Mouse (Mus musculus) embryonic facial prominence, embryonic 12.5 days (tissue): ENCODE measurements at regions not wholly inside any gene's neighbourhood (a gene's known extent, or its start where the extent isn't known, plus 50 kb on each side); places are given as distances from the start of the nearest gene placed in this dataset.
"Not testable (repeated sequence)": the region's sequence is repeated elsewhere in the genome, so short reads cannot be mapped to it uniquely, and the experiment has no call there.

Source experiments
- ATAC-seq: fragments of 200-750 bp; cut with Nextera tagmentation; 2 replicates; pipeline ENCODE4 v1.8.0; 2017; ENCODE audit not compliant: insufficient number of reproducible peaks, insufficient read depth, low FRiP score, low TSS enrichment
- H3K27ac ChIP-seq: fragments of 300-500 bp; sonication (generic); 2 replicates; pipeline ENCODE4 v1.5.1; 2016; ENCODE audit warnings: mild to moderate bottlenecking
- H3K27me3 ChIP-seq: fragments of 300-500 bp; sonication (generic); 2 replicates; pipeline ENCODE4 v1.6.1; 2016; ENCODE audit warnings: mild to moderate bottlenecking, moderate library complexity
- H3K36me3 ChIP-seq: fragments of 300-500 bp; sonication (generic); 2 replicates; pipeline ENCODE4 v1.6.1; 2016; ENCODE audit warnings: mild to moderate bottlenecking
- H3K4me1 ChIP-seq: fragments of 300-500 bp; sonication (generic); 2 replicates; pipeline ENCODE4 v1.6.1; 2016
- H3K4me2 ChIP-seq: fragments of 300-500 bp; sonication (generic); replicated peaks from 2 replicates; pipeline ENCODE4 v1.6.1; 2016; ENCODE audit warnings: mild to moderate bottlenecking, moderate library complexity
- H3K4me3 ChIP-seq: fragments of 300-500 bp; sonication (generic); 2 replicates; pipeline ENCODE4 v1.5.1; 2016; ENCODE audit warnings: mild to moderate bottlenecking
- H3K9ac ChIP-seq: fragments of 300-500 bp; sonication (generic); 2 replicates; pipeline ENCODE4 v1.6.1; 2016; ENCODE audit warnings: mild to moderate bottlenecking, moderate library complexity
- H3K9me3 ChIP-seq: fragments of 300-500 bp; sonication (generic); 2 replicates; pipeline ENCODE4 v1.6.1; 2016; ENCODE audit warnings: mild to moderate bottlenecking, moderate library complexity
- WGBS: fragments of 180-500 bp; shearing (Covaris S2); methylation state at CpG from one replicate; pipeline ENCODE4 v1.1.7; 2016; 5-methylcytosine and 5-hydroxymethylcytosine counted together

DNA sequence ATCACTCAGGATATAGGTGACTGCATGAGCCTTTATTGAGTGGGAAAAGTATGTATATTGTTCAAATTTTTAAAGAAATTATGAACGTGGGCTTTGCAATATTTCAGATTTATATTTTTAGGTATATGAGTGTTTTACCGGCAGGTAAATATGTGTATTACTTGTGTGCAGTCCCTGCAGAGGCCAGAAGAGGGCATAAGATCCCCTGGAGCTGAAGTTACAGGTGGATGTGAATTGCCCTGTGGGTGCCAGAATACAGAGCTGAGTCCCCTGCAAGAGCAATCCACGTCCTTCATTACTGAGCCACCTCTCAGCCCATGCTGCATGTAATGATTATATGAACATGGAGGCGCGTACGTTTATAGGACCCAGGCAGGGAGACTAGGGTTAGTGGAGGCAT is 174.8 kb downstream of the Katnal1 start:
- no peak overlapping the region for H3K9ac ChIP-seq
- H3K27ac ChIP-seq: no peak overlapping the region
- no peak for ATAC-seq
- 92% methylated on average over 6 of the region's 6 CpGs for WGBS
- no peak overlapping the region for H3K4me2 ChIP-seq
- H3K27me3 ChIP-seq: no peaks in the 10 kb centered on the region
- H3K4me1 ChIP-seq: peaks cover 7% of the 10 kb centered on the region
- H3K36me3 ChIP-seq: no peaks in the 10 kb centered on the region
- no peak overlapping the region for H3K4me3 ChIP-seq
- 0 out of 2 replicates have a peak, but pooled peaks cover 3% of the 10 kb centered on the region for H3K9me3 ChIP-seq

- no peak overlapping the region for H3K27ac ChIP-seq
- no peaks in the 10 kb centered on the region for H3K36me3 ChIP-seq
- H3K4me1 ChIP-seq: peaks cover 7% of the 10 kb centered on the region
- ATAC-seq: no peak
- no peak overlapping the region for H3K4me3 ChIP-seq
- 79% methylated on average over 4 of the region's 4 CpGs for WGBS
- 0 out of 2 replicates have a peak, but pooled peaks cover 3% of the 10 kb centered on the region for H3K9me3 ChIP-seq
- H3K4me2 ChIP-seq: no peak overlapping the region
- H3K9ac ChIP-seq: no peak overlapping the region
- H3K27me3 ChIP-seq: no peaks in the 10 kb centered on the region
Observed at GRCm38 (mm10) chr5:148753457-148753856, 175.7 kb downstream of the Katnal1 start.

DNA sequence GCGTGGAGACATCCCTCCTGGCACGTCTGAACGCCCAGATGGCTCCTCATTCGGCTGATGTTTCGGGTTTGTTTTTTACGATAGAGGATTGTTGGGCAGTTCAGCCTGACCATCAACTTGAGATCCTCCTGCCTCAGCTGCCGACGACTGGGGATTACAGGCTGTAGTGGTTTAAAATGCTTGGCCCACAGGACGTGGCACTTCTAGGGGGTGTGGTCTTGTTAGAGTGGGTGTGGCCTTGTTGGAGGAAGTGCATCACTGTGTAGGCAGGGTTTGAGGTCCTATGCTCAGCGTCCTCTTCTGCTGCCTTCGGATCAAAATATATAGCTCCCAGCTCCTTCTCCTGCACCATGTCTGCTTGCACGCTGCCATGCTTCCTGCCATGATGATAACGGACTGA is 177.1 kb downstream of the Katnal1 start:
- H3K4me1 ChIP-seq: no peaks in the 10 kb centered on the region
- H3K9me3 ChIP-seq: 0 out of 2 replicates have a peak, but pooled peaks cover 3% of the 10 kb centered on the region
- H3K9ac ChIP-seq: no peak overlapping the region
- H3K36me3 ChIP-seq: no peaks in the 10 kb centered on the region
- no peak overlapping the region for H3K27ac ChIP-seq
- ATAC-seq: no peak
- no peak overlapping the region for H3K4me3 ChIP-seq
- WGBS: 92% methylated on average over 13 of the region's 13 CpGs
- H3K27me3 ChIP-seq: no peaks in the 10 kb centered on the region
- no peak overlapping the region for H3K4me2 ChIP-seq

GRCm38 (mm10) chr5:148750002-148750734 is 179.0 kb downstream of the Katnal1 start:
- no peak overlapping the region for H3K4me2 ChIP-seq
- no peak overlapping the region for H3K27ac ChIP-seq
- no peaks in the 10 kb centered on the region for H3K36me3 ChIP-seq
- H3K27me3 ChIP-seq: no peaks in the 10 kb centered on the region
- ATAC-seq: no peak
- no peaks in the 10 kb centered on the region for H3K9me3 ChIP-seq
- WGBS: 87% methylated on average over 16 of the region's 16 CpGs
- no peak overlapping the region for H3K4me3 ChIP-seq
- H3K4me1 ChIP-seq: no peaks in the 10 kb centered on the region
- no peak overlapping the region for H3K9ac ChIP-seq

DNA sequence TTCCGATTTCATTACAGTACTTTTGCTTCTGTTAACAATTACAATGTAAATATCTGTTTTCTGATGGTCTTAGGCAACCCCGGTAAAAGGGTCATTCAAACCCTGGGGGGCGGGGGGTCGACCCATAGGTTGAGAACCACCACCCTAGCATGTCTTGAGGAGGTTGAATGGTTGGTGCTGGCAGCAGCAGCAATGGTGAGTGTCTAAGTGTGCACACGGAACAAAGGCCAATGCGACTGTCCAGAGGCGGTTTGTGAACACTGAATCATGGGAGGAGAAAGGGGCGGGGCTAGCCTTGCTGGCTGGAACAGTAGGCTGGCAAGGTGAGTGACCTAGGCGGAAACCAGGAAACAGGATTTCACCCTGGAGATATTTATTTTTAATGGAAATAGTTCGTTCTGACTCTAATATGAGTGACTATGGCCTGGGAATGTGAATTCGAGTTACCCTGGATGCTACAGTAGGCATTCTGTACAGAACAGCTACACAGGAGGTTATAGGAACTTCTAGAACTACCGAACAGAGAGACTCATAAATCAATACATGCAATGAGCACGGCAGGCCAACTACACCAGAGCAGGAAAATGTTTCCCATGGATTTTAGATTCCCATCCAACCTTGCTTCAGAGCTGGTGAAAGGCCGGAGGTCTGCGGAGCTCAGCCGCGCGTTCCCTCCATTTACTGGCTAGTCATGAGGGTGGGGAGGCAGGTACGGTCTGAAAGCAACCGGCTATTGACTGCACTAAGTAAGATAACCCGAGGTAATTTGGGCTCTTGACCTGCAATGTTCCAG is 181.0 kb downstream of the Katnal1 start:
- no peaks in the 10 kb centered on the region for H3K4me1 ChIP-seq
- no peaks in the 10 kb centered on the region for H3K27me3 ChIP-seq
- no peak overlapping the region for H3K9ac ChIP-seq
- no peak overlapping the region for H3K4me2 ChIP-seq
- no peak overlapping the region for H3K4me3 ChIP-seq
- no peak overlapping the region for H3K27ac ChIP-seq
- no peaks in the 10 kb centered on the region for H3K9me3 ChIP-seq
- ATAC-seq: no peak
- WGBS: 89% methylated on average over 21 of the region's 21 CpGs
- H3K36me3 ChIP-seq: no peaks in the 10 kb centered on the region

DNA sequence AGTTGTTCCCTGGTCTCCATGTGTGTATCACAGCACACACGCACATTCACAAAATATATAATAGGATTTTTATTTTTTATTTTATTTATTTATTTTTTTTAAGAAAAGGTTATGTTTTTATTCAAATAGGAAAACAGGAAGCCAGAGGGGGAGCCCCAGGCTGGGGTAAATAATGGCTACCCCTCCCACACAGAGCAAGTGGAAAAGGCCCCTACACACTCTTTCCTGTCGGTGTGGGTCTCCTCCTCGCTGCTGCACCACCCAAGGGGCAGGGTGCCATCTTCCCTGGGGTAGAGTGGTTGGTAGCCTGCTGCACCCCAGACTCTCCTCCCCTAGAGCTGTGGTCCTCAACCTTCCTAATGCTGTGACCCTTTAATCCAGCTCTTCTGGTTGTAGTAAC is 181.6 kb downstream of the Katnal1 start:
- Histone ChIP-seq H3K9me3 (no peaks in the 10 kb centered on the region), H3K4me2 (no peak overlapping the region), H3K27me3 (no peaks in the 10 kb centered on the region), H3K27ac (no peak overlapping the region), H3K4me1 (no peaks in the 10 kb centered on the region), H3K9ac (no peak overlapping the region), H3K36me3 (no peaks in the 10 kb centered on the region), H3K4me3 (no peak overlapping the region)
- 89% methylated on average over 3 of the region's 3 CpGs for WGBS
- ATAC-seq: no peak

GRCm38 (mm10) chr5:148746726-148747125 is 182.4 kb downstream of the Katnal1 start:
- H3K9me3 ChIP-seq, H3K27me3 ChIP-seq: not testable (repeated sequence)
- 77% methylated on average over 6 of the region's 6 CpGs for WGBS

DNA sequence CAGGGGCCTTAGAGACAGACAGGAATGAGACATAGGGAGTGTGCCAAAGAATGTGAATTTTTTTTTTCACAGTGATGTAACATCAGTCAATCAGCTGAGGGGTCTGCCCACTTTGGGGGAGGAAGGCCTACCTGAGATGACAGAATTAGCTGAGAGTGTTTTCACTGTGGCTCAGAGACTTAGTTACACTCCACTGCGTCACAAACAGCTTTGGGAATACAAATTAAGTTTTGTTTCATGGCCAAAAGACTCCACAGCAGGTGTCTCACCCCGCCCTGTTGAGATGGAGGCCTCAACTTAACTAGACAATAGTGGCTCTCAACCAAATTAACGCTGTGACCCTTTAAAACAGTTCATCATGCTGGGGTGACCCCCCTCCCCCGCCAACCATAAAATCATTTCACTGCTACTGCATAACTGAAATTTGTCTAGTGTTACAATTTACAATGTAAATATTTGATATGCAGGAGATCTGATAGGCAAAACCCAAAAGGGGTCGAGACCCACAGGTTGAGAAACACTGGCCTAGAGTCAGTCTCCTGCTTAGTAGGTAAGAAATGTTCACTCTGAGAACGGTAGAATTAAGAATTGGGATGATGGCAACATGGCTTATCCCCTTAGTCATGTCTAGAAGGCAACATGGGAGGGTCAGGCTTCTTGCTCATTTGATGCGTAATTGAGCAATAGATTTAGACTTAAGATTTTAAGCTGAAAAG is 184.3 kb downstream of the Katnal1 start:
- no peaks in the 10 kb centered on the region for H3K27me3 ChIP-seq
- no peak overlapping the region for H3K4me2 ChIP-seq
- H3K27ac ChIP-seq: no peak overlapping the region
- H3K4me1 ChIP-seq: 0 out of 2 replicates have a peak, but pooled peaks cover 3% of the 10 kb centered on the region
- no peaks in the 10 kb centered on the region for H3K9me3 ChIP-seq
- WGBS: 83% methylated on average over 7 of the region's 7 CpGs
- no peak for ATAC-seq
- H3K36me3 ChIP-seq: no peaks in the 10 kb centered on the region
- no peak overlapping the region for H3K4me3 ChIP-seq
- H3K9ac ChIP-seq: no peak overlapping the region

More at GRCm38 (mm10) chr5:148746726-148747125, 182.4 kb downstream of the Katnal1 start:
- not testable (repeated sequence) for H3K4me3 ChIP-seq, ATAC-seq, H3K4me2 ChIP-seq, H3K9ac ChIP-seq, H3K27ac ChIP-seq, H3K4me1 ChIP-seq, H3K36me3 ChIP-seq

DNA sequence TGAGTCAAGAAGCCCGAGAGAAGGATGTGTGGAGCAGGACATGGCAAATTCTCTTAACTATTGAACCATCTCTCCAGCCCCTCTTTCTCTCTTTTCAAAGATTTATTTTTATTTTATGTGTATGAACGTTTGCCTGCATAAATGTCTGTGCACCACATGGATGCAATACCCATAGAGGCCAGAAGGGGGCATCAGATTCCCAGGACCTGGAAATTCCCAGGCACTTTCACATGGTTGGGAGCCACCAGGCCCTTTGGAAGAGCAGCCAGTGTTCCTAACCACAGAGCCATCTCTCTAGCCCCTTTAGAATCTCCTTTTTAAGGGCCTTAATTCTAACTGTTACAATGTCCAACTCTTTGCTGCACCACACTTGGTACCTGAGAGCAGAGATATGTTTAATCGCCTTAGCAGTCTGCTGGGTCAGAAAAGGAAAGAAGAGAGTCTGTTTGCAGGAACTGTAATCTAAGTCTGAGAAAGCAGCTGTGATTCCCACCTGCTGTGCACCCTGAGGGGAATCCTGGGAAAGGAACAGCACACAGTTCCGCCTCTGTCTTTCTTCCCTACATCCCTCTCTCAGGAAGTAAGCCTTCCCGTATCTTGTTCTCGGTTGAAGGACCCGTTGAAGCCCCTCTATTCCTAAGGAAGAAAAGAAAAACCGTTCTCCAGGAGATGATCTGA is 186.8 kb downstream of the Katnal1 start:
- Histone ChIP-seq H3K4me3 (no peak overlapping the region), H3K9ac (no peak overlapping the region), H3K4me1 (0 out of 2 replicates have a peak, but pooled peaks cover 3% of the 10 kb centered on the region), H3K27me3 (no peaks in the 10 kb centered on the region), H3K4me2 (no peak overlapping the region), H3K27ac (no peak overlapping the region), H3K36me3 (no peaks in the 10 kb centered on the region), H3K9me3 (no peaks in the 10 kb centered on the region)
- no peak for ATAC-seq
- 86% methylated on average over 8 of the region's 8 CpGs for WGBS

DNA sequence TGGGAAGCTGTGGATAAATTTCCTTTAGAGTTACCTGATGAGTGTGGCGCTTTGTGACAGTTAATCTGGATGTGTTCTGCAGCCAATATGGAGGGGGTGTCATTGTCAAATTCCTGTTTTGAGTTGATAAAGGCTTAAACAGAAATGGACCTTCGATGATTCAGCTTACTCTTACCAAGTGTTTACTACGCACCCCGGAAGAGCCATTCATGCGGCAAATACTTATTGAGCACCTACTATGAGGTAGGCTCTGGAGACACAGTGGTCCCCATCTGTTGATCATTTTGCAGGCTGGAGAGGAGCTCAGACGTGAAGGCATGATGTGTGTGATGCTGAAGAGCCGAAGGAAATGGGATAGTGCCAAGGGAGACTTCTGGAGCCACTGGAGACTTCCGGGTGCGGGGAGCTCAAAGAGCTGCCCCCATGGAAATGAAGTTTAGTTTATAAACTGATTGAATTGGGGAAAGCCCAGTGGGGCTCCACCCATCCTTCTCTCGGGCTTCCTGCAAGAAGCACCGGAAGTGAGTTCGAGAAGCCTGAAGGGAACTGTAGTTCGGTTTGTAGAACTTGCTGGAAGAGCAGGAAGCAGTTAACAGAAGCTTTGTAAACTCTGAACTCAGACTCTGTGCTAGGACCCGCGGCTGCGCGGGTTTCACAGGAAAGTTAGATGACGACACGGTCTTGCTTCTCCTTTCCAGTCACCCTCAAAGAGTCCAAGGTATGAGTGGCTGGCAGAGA is 187.7 kb downstream of the Katnal1 start:
- ATAC-seq: no peak
- no peaks in the 10 kb centered on the region for H3K9me3 ChIP-seq
- 90% methylated on average over 19 of the region's 19 CpGs for WGBS
- H3K27ac ChIP-seq: no peak overlapping the region
- 0 out of 2 replicates have a peak, but pooled peaks cover 3% of the 10 kb centered on the region for H3K4me1 ChIP-seq
- H3K27me3 ChIP-seq: no peaks in the 10 kb centered on the region
- H3K9ac ChIP-seq: no peak overlapping the region
- no peaks in the 10 kb centered on the region for H3K36me3 ChIP-seq
- no peak overlapping the region for H3K4me2 ChIP-seq
- H3K4me3 ChIP-seq: no peak overlapping the region
